Mouse (Mus musculus) limb, embryonic 13.5 days (tissue): ENCODE measurements around the gene Podnl1. TPM values are rescaled to one million over a fixed set of nuclear protein-coding genes. Genes with fewer than 3 reads are reported as not detected.

Experiments
- ATAC-seq: fragments of 200-750 bp; cut with Nextera tagmentation; 2 replicates; pipeline ENCODE4 v1.8.0; 2017; ENCODE audit warnings: low read depth, moderate number of reproducible peaks, moderate TSS enrichment; ENCODE audit not compliant: low FRiP score
- H3K27ac ChIP-seq: fragments of 300-500 bp; sonication (generic); 2 replicates; pipeline ENCODE4 v1.5.1; 2015; ENCODE audit warnings: inconsistent platforms, mild to moderate bottlenecking, moderate library complexity
- H3K27me3 ChIP-seq: fragments of 300-500 bp; sonication (generic); 2 replicates; pipeline ENCODE4 v1.6.1; 2015; ENCODE audit warnings: mild to moderate bottlenecking, inconsistent platforms
- H3K36me3 ChIP-seq: fragments of 300-500 bp; sonication (generic); 2 replicates; pipeline ENCODE4 v1.6.1; 2015; ENCODE audit warnings: inconsistent platforms, mild to moderate bottlenecking, moderate library complexity
- H3K4me1 ChIP-seq: fragments of 300-500 bp; sonication (generic); 2 replicates; pipeline ENCODE4 v1.6.1; 2015; ENCODE audit warnings: inconsistent platforms
- H3K4me2 ChIP-seq: fragments of 300-500 bp; sonication (generic); replicated peaks from 2 replicates; pipeline ENCODE4 v1.6.1; 2015; ENCODE audit warnings: inconsistent platforms, mild to moderate bottlenecking, moderate library complexity
- H3K4me3 ChIP-seq: fragments of 300-500 bp; sonication (generic); 2 replicates; pipeline ENCODE4 v1.5.1; 2015; ENCODE audit warnings: moderate library complexity, mild to moderate bottlenecking, inconsistent platforms
- H3K9ac ChIP-seq: fragments of 300-500 bp; sonication (generic); 2 replicates; pipeline ENCODE4 v1.6.1; 2015; ENCODE audit warnings: mild to moderate bottlenecking, inconsistent platforms
- H3K9me3 ChIP-seq: fragments of 300-500 bp; sonication (generic); 2 replicates; pipeline ENCODE4 v1.6.1; 2016; ENCODE audit warnings: inconsistent platforms
- WGBS: fragments of 180-500 bp; shearing (Covaris S2); methylation state at CpG from one replicate; pipeline ENCODE4 v1.1.7; 2015; 5-methylcytosine and 5-hydroxymethylcytosine counted together
- polyA plus RNA-seq: library from polyadenylated mRNA; unstranded; fragments of >200 nt; fragmentation: Nextera tagmentation; extraction: Ambion mirVana; gene quantifications from 2 replicates; pipeline ENCODE4 v1.2.1, GENCODE M21; 2015

The Podnl1 gene
- polyA plus RNA-seq, 1 experiment from 2014 or later, result 1.9 TPM

DNA sequence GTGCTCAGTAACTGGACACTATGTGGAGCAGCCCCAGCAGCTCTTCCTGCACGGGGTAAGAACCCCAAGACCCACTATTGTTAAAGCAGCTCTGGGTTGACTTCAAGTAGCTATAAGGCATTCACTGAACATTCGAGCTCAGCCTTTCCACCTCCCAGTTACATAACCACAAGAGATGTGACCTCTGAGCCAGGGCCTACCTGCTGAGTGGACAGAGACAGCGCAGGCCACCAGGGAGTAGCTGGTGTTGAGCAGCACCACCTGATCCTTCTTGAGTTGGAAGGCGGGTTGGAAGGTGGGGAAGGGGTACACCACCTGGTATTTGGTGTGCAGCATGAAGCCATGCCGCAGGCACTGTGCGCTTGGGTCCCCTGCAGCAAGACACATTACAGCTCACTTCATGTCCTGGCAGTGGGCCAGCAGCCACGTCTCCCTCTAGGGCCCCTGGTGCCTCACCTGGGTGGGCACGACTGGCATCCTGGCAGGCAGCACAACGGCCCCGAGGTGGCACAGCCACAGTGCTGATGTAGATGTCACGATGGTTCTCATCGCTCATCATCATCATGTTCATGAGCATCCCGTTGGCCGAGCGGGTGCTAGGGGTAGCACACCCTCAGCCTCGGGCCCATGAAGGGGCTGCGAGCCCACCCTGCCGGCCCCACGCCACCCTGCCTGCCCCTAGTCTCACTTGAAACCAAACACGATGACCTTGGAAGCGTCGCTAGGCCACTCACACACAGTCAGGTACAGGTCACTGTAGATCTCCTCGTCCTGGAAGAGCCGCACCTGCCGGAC is 24.1 kb upstream of the Podnl1 start:
- H3K27me3 ChIP-seq, result no peaks in the 10 kb centered on the region
- no peak overlapping the region for H3K4me3 ChIP-seq
- peaks cover 32% of the 10 kb centered on the region for H3K4me1 ChIP-seq
- H3K9me3 ChIP-seq, result no peaks in the 10 kb centered on the region
- no peak for ATAC-seq
- 93% methylated on average over 25 of the region's 25 CpGs for WGBS
- H3K9ac ChIP-seq, result no peak overlapping the region
- H3K4me2 ChIP-seq, result no peak overlapping the region
- peaks cover 52% of the 10 kb centered on the region for H3K36me3 ChIP-seq
- no peak overlapping the region for H3K27ac ChIP-seq

DNA sequence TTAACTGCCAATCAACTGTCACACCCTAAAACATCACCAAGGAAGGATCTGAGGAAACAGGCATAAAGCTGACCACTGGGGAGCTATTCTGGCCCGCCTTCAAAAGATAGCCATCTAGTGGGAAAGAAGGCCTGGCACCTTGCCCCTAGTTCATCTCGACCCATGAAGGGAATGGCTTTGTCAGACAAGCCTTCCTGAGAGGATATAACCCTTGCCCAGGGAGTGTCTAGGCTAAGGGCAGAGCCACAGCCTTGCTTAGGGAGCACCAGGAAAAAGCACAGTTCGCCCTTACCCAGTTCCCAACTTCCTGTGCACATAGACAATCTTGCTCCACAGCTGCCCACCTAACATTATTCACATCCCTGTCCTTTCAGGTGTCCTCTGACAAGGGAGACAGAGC is 22.2 kb upstream of the Podnl1 start:
- no peaks in the 10 kb centered on the region for H3K27me3 ChIP-seq
- H3K4me3 ChIP-seq, result peak overlapping the region; percentile 61
- H3K4me2 ChIP-seq, result peak overlapping the region; percentile 80
- H3K9me3 ChIP-seq, result no peaks in the 10 kb centered on the region
- ATAC-seq, result no peak
- WGBS, result 46% methylated on average over 3 of the region's 3 CpGs
- peaks cover 32% of the 10 kb centered on the region for H3K4me1 ChIP-seq
- peak overlapping the region; percentile 75 for H3K9ac ChIP-seq
- no peak overlapping the region for H3K27ac ChIP-seq
- peaks cover 33% of the 10 kb centered on the region for H3K36me3 ChIP-seq

DNA sequence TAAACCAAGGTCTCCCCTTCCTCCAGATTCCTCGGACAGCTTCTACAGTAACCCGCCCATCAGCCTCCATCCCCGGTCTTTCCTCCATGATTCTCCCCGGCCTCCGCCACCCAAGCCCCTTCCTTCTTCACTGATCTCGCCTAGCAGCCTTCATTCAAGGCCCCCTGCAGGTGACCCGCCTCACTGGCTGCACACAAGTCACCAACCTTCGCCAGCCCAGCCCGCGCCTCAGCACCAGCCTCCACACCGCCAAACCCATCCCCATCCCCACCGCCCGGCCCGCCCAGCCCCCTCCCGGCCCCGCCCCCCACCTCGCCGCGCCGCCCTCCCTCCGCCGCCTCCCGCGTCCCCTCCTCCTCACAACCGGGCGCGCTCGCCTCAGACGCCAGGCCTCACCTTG is 21.6 kb upstream of the Podnl1 start:
- Histone ChIP-seq H3K27me3 (no peaks in the 10 kb centered on the region), H3K36me3 (peaks cover 27% of the 10 kb centered on the region), H3K4me2 (peak overlapping the region; percentile 80), H3K27ac (peak overlapping the region; percentile 80; the same call in 1 of the 2 replicates), H3K9me3 (no peaks in the 10 kb centered on the region), H3K4me3 (peak overlapping the region; percentile 61), H3K9ac (peak overlapping the region; percentile 75), H3K4me1 (peaks cover 32% of the 10 kb centered on the region)
- 0% methylated on average over 18 of the region's 29 CpGs for WGBS
- ATAC-seq, result peak; percentile 78

DNA sequence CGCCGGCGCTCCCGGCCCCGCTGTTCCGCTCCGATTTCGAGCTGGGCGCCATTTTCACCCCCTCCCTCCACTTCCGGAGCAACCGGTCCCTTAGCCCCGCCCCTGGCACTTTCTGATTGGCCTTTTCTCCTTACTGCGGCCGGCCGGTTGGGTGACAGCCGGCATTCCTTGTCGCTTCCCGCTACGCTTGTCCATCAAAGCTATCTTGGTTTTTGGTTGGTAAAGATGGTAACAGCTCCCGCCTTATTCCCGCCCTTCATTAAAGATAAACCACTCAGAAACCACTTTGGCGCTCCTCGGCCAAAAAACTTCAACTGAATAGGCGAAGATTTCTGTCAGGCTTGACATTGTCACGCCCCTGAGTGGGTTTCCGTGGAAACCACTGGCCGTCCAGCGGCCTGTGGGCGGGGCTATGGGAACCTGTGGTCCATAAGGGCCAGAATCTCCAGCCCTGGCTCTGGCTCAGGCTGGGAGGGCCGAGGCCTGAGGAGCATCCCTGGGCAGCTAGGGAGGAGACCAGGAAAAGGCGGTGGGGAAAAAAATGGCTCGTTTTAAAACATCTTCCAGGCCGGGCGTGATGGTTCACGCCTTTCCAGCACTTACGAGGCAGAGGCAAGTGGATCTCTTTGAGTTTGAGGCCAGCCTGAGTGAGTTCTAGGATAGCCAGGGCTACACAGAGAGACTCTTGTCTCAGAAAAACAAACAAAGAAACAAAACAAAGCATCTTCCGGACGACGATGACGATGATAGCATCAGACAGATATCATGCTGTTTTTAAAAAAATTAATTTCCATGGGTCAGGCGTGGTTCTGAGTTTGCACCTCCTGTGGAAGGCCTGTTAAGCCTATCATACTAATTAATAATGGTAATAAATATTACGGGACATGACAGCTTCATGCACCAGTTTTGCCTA is 20.8 kb upstream of the Podnl1 start, which contains the start of gene Dcaf15:
Gene Dcaf15, minus strand, starts transcription at position 72 of the 913 bp plus-strand sequence.
- H3K9ac ChIP-seq, result peak within 1 kb of the TSS; percentile 75
- WGBS, result 7% methylated on average over 41 of the region's 42 CpGs
- no peaks in the 10 kb centered on the region for H3K27me3 ChIP-seq
- H3K36me3 ChIP-seq, result peaks cover 19% of the 10 kb centered on the region
- peak within 1 kb of the TSS; percentile 80; the same call in 1 of the 2 replicates for H3K27ac ChIP-seq
- peak within 1 kb of the TSS; percentile 80 for H3K4me2 ChIP-seq
- H3K4me3 ChIP-seq, result peak within 1 kb of the TSS; percentile 61
- peaks cover 32% of the 10 kb centered on the region for H3K4me1 ChIP-seq
- no peaks in the 10 kb centered on the region for H3K9me3 ChIP-seq
- peak; percentile 97 for ATAC-seq

DNA sequence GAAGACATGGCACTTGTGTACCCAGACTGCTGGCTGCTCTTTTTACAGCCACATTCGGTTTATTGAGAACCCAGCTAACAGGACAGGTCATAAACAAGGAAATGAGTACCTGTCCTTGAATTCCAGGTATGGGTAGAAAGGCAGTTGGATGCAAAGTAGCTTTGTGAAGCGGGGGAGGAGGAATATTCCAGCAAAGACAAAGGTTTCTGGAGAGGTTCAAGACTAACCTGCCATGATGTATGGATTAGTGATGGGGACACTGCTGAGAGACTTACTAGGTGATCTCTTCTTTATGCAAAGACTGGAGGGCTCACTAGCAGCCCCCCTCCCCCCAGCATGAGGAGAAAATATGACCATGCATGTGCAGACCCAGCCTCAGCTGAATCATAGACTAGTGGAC is 20.1 kb upstream of the Podnl1 start:
- H3K27ac ChIP-seq, result no peak overlapping the region
- peaks cover 32% of the 10 kb centered on the region for H3K4me1 ChIP-seq
- ATAC-seq, result no peak
- H3K4me2 ChIP-seq, result no peak overlapping the region
- H3K4me3 ChIP-seq, result no peak overlapping the region
- WGBS, result 66% methylated on average over 2 of the region's 2 CpGs
- H3K9me3 ChIP-seq, result no peaks in the 10 kb centered on the region
- no peaks in the 10 kb centered on the region for H3K27me3 ChIP-seq
- H3K36me3 ChIP-seq, result peaks cover 18% of the 10 kb centered on the region
- no peak overlapping the region for H3K9ac ChIP-seq

DNA sequence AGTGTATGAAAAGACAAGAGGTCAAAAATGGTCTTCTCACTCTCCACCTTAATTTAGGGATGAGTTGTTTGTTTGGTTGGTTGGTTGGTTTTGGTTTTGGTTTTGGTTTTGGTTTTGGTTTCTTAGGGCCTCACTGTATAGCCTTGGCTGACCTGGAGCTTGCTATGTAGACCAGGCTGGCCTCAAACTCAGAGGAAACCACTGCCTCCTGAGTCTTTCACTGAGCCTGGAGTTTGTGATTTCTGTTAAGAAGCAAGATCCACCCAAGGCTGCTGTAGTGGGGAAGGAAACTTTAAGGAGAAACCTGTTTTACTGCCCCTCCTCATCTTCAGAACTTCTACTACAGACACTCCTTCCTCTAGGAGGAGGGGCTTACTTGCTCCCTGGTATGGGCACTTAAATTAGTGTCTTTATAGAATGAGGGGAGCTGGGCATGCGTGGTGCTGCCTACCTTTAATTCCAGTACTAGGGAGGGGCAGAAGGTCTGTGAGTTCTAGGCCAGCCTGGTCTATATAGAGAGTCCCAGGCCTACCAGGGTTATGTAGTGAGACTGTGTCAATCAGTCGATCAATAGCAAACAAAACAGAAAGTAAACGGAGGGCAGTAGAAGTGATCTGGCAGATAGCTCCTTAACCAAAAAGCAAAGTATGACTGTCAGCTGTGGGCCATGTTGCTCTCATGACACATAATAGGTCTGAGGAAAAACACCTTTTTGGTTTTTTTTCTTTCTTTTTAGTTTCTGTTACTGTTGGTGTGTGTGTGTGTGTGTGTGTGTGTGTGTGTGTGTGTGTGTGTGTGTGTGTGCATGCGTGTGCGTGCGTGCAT is 19.4 kb upstream of the Podnl1 start:
- Histone ChIP-seq H3K27ac (no peak overlapping the region), H3K4me2 (no peak overlapping the region), H3K9ac (no peak overlapping the region), H3K27me3 (no peaks in the 10 kb centered on the region), H3K4me1 (peaks cover 32% of the 10 kb centered on the region), H3K9me3 (no peaks in the 10 kb centered on the region), H3K36me3 (peaks cover 12% of the 10 kb centered on the region), H3K4me3 (no peak overlapping the region)
- 94% methylated on average over 5 of the region's 6 CpGs for WGBS
- ATAC-seq, result no peak

DNA sequence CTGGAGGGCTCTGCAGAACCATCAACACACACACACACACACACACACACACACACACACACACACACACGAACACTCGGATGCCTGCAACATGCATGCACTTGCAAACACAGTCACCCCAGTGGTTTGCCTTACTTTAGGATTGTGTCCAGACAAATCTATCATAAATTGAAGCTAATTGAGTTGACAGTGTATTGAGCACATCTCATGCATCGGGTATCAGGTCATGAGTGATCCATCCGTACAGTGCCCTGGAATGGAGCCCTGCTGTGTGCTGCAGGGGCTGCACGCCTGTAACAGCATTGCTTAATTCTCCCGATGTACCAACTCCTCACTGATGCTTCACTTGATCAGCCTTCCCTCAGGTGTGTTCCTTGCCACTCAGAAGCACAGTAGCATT is 10.1 kb upstream of the Podnl1 start:
- Histone ChIP-seq H3K9me3 (no peaks in the 10 kb centered on the region), H3K4me3 (no peak overlapping the region), H3K4me2 (no peak overlapping the region), H3K27me3 (no peaks in the 10 kb centered on the region), H3K4me1 (no peaks in the 10 kb centered on the region), H3K9ac (no peak overlapping the region), H3K27ac (no peak overlapping the region), H3K36me3 (no peaks in the 10 kb centered on the region)
- no peak for ATAC-seq
- 86% methylated on average over 6 of the region's 6 CpGs for WGBS

DNA sequence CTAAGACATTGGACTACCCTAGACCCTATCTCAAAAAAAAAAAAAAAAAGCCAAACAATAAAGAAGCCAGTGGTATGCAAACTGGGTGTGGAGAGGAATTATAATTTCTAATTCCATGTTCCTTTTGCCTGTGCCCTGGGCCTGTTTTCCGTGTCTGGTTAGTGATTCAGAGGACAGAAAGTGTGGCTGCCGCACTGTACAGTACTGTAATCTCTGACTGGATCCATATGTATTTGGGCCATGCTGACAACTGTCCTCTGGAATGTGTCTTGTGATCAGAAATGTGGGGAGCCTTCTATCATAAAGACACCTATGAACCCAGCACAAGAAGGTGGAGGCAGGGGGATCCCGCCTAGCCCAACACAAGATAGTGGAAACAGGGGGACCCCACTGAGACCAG is 3.6 kb upstream of the Podnl1 start:
- Histone ChIP-seq H3K9me3 (no peaks in the 10 kb centered on the region), H3K4me1 (peaks cover 4% of the 10 kb centered on the region; the same call in 1 of the 2 replicates), H3K27ac (no peak overlapping the region), H3K27me3 (no peaks in the 10 kb centered on the region), H3K9ac (no peak overlapping the region), H3K36me3 (no peaks in the 10 kb centered on the region), H3K4me3 (no peak overlapping the region), H3K4me2 (no peak overlapping the region)
- ATAC-seq, result no peak
- 84% methylated on average over 3 of the region's 3 CpGs for WGBS

DNA sequence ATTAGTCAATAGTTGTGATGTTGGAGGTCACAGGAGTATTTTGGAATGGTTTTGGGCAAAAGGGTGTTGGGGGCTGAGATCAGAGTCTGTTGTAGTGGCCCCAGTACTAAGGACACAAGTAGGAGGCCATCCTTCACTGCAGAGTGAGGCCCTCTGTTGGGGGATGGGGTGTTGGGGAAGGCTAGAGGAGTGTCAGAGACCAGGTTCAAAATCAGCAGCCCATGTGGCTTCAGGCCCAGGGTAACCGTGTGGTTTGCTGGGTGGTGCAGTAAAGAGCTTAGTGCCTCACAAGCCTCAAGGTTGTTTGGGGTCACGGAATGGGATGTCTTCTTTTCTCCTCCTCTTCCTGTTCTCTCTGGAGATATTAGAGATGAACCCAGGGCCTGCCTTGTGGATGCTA is 953 bp downstream of the Podnl1 start:
- peaks cover 23% of the 10 kb centered on the region for H3K4me1 ChIP-seq
- no peak overlapping the region for H3K4me2 ChIP-seq
- H3K9ac ChIP-seq, result no peak overlapping the region
- H3K36me3 ChIP-seq, result peaks cover 5% of the 10 kb centered on the region
- no peak for ATAC-seq
- 60% methylated on average over 2 of the region's 2 CpGs for WGBS
- H3K27me3 ChIP-seq, result no peaks in the 10 kb centered on the region
- no peak overlapping the region for H3K4me3 ChIP-seq
- no peaks in the 10 kb centered on the region for H3K9me3 ChIP-seq
- H3K27ac ChIP-seq, result 0 out of 2 replicates have a peak overlapping the region, but pooled peaks have one; percentile 63

DNA sequence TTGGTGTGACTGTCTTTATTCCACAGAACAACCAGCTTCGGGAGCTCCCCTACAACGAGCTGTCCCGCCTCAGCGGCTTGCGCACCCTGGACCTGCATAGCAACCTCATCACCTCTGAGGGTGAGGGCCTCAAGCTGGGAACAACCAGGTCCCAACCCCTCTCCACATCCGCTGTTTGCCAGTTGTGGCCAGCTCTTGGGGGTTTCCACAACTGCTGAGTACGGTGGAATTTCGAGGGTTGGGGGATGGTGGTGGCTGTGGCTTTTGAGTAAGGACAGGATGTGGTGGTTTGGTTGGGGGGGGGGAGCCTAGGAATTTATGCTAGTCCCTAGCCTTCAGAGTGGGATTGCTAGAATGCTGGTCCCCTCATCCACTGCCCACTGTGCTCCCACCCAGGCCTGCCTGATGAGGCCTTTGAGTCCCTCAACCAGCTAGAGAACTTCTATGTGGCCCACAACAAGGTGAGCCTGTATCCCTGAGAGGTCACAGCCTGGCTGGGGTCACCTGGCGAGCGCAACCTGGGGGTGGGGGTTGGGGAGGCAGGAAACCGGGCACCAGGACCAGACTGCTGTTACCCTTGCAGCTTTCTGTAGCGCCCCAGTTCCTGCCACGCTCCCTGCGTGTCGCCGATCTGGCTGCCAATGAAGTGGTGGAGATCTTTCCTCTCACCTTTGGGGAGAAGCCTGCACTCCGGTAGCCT is 1.6 kb downstream of the Podnl1 start:
- H3K9me3 ChIP-seq, result no peaks in the 10 kb centered on the region
- H3K4me1 ChIP-seq, result peaks cover 23% of the 10 kb centered on the region
- 46% methylated on average over 17 of the region's 17 CpGs for WGBS
- peak overlapping the region; percentile 37 for H3K4me2 ChIP-seq
- H3K27me3 ChIP-seq, result no peaks in the 10 kb centered on the region
- peaks cover 11% of the 10 kb centered on the region for H3K36me3 ChIP-seq
- H3K4me3 ChIP-seq, result no peak overlapping the region
- peak overlapping the region; percentile 63; the same call in 1 of the 2 replicates for H3K27ac ChIP-seq
- no peak overlapping the region for H3K9ac ChIP-seq
- peak; percentile 52; the same call in 1 of the 2 replicates for ATAC-seq

DNA sequence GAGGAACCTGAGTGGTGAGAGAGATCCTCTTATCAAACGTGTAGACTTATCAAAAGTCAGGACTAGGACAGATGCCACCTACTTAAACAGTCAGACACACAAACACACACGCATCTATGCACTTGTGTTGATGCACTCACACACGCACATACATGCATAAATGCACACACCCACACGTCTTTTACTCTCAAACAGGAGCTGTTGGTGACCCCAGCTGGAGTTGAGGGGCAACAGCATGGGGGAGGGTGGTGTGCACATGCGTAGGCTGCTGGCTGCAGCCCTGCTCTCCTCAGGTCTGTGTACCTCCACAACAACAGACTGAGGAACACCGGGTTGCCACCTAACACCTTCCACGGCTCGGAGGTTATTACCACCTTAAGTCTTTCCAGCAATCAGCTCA is 2.5 kb downstream of the Podnl1 start:
- 48% methylated on average over 8 of the region's 8 CpGs for WGBS
- no peaks in the 10 kb centered on the region for H3K9me3 ChIP-seq
- ATAC-seq, result no peak
- H3K9ac ChIP-seq, result no peak overlapping the region
- H3K27me3 ChIP-seq, result no peaks in the 10 kb centered on the region
- peak overlapping the region; percentile 37; the same call in 1 of the 2 replicates for H3K4me2 ChIP-seq
- peaks cover 20% of the 10 kb centered on the region for H3K36me3 ChIP-seq
- H3K4me3 ChIP-seq, result no peak overlapping the region
- no peak overlapping the region for H3K27ac ChIP-seq
- H3K4me1 ChIP-seq, result peaks cover 23% of the 10 kb centered on the region
